Mouse (Mus musculus) embryo, embryonic 11 days (tissue): Measurements from ENCODE around the gene Spag7.

Source experiments
- DNase-seq: peaks from one replicate; pipeline ENCODE4 v3.0.0-alpha.2; 2015

Gene Spag7

DNA sequence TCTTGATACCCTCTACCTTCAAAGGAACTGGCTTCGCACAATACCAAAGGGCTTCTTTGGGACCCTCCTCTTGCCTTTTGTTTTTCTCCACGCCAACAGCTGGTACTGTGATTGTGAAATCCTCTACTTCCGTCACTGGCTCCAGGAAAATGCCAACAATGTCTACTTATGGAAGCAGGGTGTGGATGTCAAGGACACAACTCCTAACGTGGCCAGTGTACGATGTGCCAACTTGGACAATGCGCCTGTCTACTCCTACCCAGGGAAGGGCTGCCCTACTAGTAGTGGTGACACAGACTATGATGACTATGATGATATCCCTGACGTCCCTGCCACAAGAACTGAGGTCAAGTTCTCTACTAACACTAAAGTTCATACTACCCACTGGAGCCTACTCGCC lies 29.2 kb downstream of the Spag7 start:
- DNase-seq: no peak

GRCm38 (mm10) chr11:70638714-70639278 lies 30.4 kb downstream of the Spag7 start, which contains the start of gene Gp1ba:
Gene Gp1ba, plus strand, starts transcription at chr11:70639122.
- DNase-seq: no peak

GRCm38 (mm10) chr11:70638293-70638692 lies 30.9 kb downstream of the Spag7 start:
- no peak for DNase-seq

- no peak for DNase-seq
Observed at GRCm38 (mm10) chr11:70637764-70638163, 31.5 kb downstream of the Spag7 start.

GRCm38 (mm10) chr11:70635601-70636000 lies 33.6 kb downstream of the Spag7 start:
- DNase-seq: no peak

- no peak for DNase-seq
Observed at GRCm38 (mm10) chr11:70630129-70630528, 39.1 kb downstream of the Spag7 start.

DNA sequence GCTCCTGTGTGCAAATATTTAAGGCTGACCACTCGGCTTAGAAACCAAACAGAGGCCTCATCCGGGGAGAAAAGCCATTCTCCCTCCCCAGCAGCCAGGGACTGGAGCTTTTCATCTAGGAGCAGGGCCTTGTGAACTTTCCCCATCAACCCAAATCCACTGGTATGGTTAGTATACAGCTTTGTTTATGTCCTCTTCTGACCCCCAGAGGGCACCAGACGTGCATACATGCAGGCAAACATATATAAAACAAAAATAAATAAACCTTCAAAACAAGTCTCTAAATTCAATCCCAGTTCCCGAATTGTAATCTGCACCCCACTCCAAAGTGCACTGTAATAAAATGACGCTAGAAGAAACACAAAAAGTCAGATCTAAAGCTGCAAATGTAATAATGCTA lies 39.7 kb downstream of the Spag7 start:
- DNase-seq: peak; percentile 22

DNA sequence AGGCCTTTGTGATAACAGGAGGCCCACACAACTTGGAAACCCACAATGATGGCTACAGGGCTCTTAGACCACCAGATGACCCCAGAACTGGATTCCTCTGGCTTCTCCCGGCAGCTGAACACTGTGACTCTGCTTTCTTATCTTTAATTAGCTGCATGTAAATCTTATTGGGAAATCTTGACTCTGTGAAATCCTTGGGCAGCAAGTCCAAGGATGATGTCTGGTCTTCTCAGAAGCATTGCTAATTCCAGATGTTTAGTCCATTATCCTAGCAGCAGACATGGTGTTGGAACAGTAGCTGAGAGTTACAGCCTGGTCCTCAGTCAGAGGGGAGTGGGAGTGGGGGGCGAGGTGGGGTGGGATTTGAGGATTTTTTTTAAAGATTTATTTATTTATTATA lies 40.8 kb downstream of the Spag7 start:
- no peak for DNase-seq

DNA sequence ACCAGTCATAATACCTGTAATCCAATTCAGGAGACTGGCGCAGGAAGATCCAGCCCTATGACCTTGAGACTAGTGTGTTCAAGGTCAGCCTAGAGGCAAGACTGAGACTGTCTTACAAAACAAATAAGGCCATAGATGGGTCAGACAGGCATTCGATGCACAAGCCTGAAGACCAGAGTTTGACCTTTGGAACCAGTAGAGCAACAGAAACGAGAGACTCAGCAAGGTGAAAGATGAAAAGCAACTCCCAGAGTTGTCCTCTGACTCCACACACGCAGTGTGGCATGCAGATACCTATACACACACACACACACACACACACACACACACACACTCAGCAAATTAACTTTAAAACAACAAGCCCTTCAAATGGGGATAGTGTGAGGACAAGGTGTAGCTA lies 42.3 kb downstream of the Spag7 start:
- no peak for DNase-seq

GRCm38 (mm10) chr11:70625473-70625872 lies 43.7 kb downstream of the Spag7 start:
- DNase-seq: peak; percentile 68

- no peak for DNase-seq
Observed at GRCm38 (mm10) chr11:70623053-70623742, 46.0 kb downstream of the Spag7 start.

DNA sequence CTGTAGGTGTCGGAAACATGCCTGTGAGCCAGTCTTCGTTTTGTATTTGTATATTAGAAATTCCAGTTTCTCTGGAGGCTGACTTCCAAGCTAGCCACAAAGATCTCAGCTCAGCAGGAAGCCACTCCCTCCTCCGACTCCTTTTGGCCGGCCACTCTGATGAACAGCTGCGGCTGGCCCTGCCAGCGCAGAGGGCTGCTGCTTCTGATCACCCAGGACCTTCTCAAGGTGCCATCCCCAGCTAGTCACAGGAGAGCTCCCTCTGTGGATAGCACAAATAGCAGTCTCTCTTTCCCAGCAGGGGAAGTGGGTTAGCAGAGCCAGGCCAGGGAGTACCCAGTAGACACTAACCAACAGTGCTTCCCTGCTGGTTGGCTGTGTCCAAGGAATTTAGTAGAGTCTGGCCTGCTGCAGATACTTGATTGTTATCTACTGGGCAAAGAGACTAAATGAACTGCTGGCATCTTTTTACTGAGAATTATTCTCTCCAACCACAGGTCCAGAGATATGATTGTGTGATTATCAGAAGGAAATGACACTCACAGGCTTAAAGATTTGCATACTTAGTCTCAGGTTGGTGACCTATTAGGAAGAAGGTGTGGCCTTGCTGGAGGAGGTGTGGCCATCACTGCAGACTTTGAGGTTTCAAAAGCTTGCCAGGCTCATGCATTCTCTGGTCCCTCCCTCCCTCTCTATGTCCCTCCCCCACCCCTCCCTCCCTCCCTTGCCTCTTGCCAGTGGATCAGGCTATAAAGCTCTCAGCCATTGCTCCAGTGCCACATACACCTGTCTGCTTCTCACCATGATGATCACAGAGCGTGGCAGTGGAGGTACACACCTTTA lies 47.0 kb downstream of the Spag7 start:
- DNase-seq: no peak

DNA sequence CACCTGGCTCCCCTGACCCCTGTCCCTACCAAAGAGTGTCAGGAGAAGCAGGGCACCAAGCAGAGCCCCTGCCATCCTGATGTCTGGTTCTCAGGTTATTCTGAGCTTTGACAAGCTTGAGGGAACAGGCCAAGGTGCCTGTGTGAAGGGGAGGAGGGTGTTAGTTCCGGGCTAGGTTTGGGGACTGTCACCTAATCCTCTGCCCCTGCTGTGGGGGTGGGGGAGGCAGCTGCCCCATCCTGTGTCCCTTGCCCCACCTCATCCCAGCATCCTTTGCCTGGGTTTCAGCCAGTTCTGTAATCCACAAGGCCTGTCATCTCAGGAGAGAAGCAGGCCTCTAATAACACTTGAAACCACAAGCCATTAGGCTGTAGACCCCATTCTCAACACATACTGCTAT lies 50.1 kb downstream of the Spag7 start, which contains the start of gene Chrne:
Gene Chrne, minus strand, starts transcription at position 116 of the 400 bp plus-strand sequence.
- DNase-seq: no peak

DNA sequence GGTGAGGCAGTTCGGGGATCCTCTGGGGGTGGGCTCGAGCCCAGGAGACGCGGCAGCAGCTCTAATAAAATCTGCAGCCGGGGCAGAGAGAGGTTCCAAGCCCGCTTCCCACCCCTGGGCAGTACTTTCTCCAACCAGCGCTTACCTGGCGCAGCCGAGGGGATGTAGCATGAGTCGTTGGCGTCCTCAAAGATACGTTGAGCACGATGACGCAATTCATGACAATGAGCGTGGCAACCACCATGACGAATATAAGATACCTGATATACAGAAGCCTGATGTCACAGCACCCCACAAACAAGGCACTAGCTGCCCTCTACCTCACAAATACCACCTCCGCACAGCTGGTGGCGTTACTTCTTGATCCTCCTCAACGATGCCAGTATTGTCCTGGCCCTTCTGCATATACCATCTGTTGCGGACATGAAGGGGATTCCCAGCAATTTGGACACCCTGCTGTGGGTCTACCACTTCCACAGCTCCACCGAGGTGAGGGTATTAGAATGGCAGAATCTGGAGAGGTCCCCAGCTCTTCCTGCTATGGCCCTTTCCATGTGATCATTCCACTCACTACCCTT lies 53.6 kb downstream of the Spag7 start, which contains the start of gene 4930544D05Rik:
Gene 4930544D05Rik, plus strand, starts transcription at position 333 of the 578 bp plus-strand sequence.
- DNase-seq: no peak

DNA sequence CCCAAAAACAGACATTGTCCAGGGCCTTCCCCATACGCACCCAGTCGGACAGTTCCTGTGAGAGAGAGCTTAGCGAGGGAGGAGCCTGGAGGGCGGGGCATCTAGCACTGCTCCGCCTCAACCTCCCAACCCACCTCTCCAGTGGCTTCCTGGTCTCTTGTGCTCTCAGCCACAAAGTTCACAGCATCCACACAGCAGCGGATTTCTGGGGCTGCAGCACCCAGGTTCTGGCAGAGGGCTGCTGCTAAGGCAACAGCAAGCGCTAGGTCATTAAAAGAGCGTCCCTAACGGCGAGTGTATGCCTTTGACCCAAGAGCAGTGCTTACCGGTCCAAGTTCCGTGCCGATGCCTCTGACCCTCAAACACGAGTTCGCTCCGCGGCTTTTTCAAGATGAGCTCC lies 54.1 kb downstream of the Spag7 start:
- DNase-seq: peak; percentile 76
